Mouse (Mus musculus) liver, embryonic 14 days (tissue): ENCODE data around the gene Tgfbr1. TPM values are rescaled to one million over a fixed set of nuclear protein-coding genes. Genes with fewer than 3 reads are reported as not detected.

Experiments
- polyA plus RNA-seq: library from polyadenylated mRNA; depleted of rRNA; stranded (reverse); fragments of >200 nt; gene quantifications from 2 replicates; pipeline ENCODE4 v1.2.3, GENCODE M21; 2012; rRNA removed

The Tgfbr1 gene
- polyA plus RNA-seq: 3.4 and 4.2 TPM in 2 replicates

GRCm38 (mm10) chr4:47352803-47353388, at the start of gene Tgfbr1:
TSS of gene Tgfbr1 (plus strand) at chr4:47353222.

Other genes with a start within 250 kb of the Tgfbr1 start
- gene Col15a1, start 145.1 kb upstream of the Tgfbr1 start, polyA plus RNA-seq: 0.39 and 1.2 TPM in 2 replicates
- gene Alg2, start 121.1 kb downstream of the Tgfbr1 start, polyA plus RNA-seq: 5.8 and 6.6 TPM in 2 replicates
- 176 and 188 TPM in 2 replicates for gene Sec61b, start 121.4 kb downstream of the Tgfbr1 start, polyA plus RNA-seq